Mouse (Mus musculus): ENCODE measurements around the gene Chat.

Gene Chat

DNA sequence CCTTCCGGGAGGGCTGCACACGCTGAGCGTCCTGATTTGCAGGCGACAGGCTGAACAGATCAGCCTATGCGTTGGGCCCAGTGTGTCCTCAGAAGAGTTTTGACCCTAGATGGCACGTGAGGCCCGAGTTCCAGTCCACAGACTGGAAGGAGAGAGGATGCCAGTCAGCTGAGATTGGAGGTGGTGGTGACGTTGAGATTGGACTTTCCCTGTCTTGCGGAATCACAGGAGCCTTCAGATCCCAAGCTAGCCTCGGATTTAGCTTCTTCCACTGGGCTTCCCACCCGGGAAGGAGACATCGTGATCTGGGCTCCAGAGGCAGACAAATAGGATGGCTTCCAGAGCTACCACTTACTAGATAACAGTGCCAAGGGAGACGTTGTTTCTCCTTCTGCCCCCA, at the start of gene Chat:
Chat (minus strand) TSS at position 101 of the 400 bp plus-strand sequence.
- no peak for DNase-seq

DNA sequence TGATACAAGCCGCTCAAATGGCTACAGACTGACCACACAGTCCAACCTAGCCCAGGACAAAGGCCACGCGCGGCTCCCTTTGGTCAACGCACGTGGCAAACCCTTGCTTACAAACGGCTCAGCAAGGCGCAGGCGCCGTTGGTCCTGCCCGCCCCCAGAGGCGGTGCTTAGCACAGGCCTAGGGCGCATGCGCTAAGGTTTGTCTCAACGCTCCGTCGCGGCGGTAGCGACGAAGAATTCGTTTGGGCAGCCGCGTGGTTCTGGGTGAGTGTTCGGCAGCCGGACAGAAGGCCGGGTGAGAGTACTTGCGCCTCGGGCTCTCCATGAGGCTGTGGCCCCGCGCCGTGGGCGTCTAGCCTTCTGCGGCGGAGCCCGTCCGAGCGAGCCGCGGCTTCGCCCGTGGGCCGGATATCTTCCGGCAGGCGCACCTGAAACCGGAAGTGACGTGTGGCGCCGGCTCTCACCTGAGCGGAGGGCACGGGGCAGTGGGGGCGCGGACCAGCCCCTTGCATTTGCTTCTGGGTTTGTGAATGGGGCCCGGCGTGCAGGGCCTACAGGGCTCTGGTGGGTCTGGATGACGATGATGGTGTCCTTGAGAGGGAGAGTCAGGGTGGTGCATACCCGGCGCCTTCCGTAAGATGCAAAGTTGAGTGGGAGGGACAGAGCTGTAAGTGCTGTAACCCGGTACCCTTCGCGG, 47.7 kb upstream of the Chat start, which contains the start of gene Ercc6:
Ercc6 (plus strand) TSS at position 186 of the 697 bp plus-strand sequence.
- DNase-seq = peak; percentile 95

DNA sequence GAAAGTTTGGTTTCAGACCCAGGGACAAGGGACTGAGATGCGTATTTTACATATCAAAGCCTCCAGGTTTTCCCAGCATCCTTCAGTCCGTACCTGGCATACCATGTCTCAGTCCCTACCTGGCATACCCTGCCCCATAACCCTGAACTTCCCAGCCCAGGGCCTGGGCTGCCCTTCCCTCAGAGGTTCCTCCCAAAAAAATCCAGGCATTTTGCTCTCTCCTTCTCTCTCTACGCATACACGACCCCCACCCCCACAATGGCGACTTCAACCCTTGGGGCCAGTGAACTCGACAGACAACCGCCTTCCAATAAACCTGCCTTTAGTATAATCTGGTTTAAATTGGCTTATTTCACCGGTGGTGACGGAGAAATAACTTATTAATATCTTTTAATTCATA, 47.1 kb upstream of the Chat start:
- DNase-seq = no peak

DNA sequence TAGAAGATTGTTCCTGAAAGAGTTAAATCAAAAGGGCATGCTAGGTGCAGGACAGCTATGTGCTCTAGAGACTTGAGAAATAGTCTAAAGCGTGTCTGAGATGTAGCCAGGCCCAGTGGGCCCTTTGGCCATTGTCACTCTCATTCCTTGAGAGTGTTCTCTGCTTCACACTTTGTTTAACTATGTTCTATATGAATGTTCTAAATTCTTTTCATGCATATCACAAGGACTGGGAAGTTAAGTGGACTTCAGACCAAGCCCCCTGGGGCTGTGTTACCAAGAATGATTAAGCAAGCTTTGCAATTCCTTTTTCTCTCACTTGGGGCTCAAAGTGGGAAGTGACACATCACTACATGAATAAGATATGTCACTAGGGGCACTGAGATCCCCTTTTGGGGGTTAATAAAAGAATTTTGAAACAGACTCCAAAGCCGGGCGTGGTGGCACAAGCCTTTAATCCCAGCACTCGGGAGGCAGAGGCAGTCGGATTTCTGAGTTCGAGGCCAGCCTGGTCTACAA, 43.7 kb upstream of the Chat start:
- DNase-seq = no peak

DNA sequence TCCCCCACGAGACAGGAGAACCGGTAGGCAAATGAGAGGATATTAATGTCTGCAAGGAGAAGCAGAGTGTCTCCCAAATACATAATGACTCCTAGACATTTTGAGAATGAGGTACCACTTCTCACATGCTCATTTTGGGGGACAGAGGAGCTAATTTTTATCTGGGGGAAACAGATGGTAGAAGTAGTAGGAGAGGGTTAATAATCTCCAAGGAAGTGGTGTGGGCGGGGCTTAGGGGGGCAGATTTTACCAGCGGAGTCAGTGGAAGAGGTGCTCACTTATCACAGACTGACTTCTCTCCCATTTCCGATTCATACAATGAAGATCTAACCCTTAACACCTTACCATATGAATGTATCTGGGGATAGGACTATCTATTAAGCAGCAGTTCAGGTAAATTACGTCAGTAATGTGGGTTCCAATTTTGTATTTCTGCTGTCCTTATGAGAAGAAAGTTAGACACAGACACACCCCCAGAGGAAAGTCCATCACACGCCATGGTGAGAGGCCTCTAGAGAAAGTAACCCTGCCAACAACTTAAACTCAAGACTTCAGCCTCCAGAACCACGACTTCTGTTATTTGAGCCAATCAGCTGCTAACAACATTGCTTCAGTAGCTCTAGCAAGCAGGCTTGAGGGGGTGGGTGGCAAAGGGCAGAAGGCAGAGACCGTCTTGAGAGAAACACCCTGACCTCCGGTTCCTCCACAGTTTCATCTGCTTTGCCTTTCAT, 42.5 kb upstream of the Chat start:
- DNase-seq = no peak

DNA sequence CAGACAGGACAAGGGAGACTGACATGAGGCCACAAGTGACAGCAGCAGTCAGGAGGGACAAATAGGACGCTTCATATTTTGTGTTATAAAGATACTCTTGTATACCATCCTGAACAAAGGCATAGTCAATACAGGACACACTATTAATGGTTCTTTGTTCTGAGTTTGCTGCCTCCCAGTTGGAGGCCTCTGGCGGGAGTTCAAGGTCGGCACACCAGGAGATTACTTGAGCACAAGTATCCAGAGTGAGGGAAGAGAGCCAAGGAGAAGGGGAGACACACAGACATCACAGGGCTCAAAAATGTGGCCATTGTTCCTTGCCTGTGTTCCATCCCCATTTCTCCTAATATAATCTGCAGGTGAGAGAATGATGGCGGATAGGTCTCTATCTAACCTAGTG, 41.4 kb upstream of the Chat start:
- no peak for DNase-seq

DNA sequence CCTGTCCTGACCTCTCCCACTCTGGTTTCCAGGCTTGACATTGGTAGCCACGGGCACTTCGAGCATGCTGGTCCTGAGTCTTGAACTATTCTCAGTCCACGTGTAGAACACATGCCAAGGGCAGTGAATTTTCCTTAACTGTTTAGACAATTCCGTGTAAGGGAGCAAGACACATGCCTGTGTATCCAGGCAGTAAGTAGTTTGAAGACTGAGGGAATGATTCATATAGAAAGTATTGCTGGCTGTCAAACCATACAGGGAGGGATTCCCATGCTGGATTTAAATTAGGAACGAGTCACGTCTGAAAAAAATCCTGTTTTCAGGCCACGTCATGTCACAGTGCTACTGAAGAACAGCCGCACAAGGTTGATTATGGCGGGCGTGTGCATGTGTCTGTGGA, 40.5 kb upstream of the Chat start:
- no peak for DNase-seq

DNA sequence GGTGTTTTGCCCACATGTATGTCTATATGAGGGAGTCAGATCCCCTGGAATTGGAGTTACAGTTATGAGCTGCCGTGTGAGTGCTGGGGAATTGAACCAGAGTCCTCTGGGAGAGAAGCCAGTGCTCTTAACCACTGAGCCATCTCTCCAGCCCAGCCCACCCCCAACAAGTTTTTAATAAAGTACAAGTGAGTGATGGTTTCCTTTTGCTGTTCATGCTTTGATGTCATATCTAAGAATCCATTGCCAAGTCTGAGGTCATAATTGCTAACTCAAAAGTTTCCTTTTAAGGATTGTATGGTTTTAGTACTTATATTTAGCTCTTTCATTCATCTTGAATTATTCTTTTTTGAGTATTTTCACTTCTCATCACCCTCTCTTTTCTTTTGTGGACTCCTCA, 38.1 kb upstream of the Chat start:
- no peak for DNase-seq

DNA sequence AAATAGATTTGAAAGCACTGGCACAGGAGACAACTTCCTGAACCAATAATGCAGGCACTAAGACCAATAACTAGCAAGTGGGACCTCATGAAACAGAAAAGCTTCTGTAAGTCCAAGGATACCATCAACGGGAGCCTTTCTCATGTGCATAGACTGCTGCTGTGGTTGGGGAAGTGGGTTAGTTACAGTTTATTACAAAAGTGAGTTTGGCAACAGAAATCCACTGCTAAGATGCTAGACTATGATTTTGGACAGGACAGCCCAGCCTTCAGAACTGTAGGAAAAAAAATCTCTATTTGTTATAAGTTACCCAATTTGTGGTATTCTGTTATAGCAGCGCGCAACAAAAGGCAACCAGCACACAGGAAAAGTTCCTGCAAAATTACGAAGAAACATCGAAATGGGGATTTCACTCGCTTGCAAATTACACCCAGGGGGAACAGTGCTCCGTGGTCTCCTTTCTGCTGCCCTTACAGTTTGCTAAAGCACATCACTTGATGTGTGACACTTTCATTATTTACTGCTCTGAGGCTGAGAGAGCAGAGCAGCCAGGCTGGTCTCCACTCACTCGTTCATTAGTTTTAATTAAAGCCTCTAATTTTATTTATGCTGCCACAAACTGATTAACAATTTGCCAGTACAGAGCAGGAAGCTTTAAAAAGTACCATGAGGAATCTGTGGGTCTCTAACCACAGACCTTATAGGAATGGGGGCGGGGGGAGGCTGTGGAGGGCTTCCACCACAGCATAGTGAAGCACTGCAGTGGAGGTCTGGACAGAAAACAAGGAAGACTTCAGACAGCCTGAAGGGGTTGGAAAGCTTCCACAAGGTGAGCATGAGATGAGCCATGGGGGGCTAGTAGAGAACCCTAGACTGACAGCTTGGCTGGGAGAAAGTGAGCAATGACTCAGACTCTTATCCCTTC, 37.2 kb upstream of the Chat start:
- DNase-seq = no peak

DNA sequence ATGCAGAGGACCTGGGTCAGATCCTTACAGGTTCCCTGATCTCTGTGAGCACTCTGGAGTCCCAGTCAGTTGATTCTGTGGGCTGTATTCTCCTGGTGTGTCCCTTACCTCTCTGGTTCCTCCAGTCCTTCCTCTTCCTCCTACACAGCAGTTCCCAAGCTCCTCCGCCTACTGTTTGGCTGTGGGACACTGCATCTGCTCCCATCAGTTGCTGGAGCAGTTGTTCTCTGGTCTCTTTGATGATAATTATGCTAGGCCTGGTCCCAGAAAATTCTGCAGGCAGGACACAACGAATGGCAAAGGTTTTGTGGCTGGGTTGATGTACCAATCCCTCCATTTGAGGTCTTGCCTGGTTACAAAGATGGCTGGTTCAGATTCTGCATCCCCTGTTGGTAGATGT, 35.5 kb upstream of the Chat start:
- no peak for DNase-seq

DNA sequence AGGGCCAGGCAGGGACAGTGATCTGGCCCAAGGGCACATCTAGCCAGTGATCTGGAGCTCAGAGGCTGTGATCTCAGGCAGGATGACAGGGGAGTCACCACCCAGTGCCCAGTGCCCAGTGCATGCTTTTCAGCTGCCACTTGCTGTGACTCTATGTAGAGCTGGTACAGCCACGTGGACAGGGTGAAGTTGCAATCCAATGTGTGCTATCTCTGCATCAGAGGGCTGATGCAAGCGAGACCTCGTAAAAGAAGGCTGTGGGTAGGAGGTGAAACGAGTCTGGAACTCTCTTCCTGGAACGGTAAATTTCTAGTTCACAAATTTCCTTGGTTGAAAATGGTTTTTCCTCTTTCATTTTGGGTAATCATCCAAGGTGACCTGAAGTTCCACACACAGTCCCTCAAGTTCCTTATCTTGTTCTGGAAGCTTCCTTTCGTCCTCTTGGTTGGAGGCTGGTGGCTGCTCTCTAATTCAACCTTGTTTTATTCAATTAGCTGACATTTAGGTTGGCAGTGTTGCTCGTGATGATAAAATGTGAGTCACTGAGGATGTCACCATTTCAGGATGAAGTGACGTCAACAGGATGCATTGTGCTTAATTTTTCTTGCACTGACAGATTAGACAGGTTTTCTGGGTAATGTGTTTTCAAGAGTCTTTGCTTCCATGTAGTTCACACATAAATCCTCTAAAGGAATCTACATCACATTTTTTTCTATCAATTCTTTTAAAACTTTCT, 30.5 kb upstream of the Chat start:
- DNase-seq = no peak

DNA sequence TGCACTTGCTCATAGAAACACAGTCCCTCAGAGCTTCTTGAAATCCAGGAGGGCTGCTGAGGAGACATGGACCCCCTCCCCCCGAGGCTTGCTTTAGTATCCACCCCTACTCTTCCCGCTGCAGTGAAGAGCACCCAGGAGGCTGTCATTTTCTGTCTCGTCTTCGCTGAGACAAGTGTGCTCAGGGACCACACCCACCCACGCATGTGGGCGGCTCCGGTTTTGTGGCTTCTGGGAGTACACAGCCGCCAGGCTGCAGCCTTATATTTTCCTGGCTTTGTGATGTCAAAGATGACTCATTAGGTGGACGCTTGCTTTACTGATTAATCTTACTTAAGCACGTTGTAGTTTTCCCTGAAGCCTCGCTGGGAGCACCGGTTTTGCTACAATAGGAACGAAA, 26.7 kb upstream of the Chat start:
- peak; percentile 52 for DNase-seq

DNA sequence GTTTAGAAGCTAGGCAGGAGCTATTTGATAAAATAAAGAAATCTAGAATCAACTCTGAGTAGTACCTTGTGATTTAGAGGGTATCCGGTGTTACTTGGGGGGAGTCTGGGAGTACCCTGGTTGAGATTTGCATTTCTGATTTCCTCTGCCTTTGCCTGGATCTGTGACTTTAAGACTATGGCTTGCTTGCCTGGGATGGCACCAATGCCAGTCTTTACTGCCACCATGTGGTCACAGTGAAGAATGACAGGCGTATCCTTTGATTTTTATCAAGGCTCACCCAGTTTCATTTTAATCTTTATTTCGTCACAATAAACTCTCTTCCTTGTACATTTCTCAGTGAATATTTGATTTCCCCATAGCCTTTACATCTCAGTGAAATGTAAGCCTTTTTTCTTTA, 16.3 kb upstream of the Chat start:
- no peak for DNase-seq

DNA sequence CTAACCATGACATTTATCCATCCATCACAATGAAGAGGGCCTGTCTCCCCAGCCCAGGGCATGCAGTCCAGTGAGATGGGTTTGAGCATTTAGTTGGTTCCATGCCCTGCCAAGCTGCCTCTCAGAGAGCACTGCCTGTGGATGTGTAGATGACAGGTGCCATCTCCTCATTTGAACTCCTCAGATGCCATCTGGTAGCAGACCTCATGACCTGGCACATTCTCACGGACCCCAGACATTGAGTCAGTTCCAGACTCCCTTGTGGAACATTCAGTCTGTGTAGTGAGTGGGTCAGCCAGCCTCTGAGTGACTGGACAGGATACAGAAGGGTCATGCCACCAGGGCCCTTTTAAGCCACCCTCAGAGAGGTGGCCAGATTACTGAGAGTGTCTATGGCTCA, 11.8 kb upstream of the Chat start:
- DNase-seq = no peak

DNA sequence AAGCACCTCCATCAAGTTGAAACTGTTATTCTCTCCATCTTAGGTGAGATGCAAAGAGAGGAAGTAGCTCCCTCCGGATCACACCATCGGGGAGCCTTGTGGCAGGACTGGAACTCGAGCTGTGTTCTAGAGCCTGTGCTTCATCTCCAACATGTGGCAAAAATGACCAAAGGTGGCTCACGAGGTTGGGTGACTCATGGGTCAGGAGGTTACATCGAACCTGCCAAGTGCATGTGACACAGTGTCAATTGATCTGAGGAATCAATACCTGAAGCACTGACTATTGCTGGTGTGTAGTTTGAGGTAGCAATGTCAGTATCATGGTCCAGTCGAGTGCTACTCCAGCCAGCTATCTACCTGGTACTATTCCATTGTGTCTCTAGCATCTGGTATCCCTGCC, 10.8 kb upstream of the Chat start:
- DNase-seq = no peak

DNA sequence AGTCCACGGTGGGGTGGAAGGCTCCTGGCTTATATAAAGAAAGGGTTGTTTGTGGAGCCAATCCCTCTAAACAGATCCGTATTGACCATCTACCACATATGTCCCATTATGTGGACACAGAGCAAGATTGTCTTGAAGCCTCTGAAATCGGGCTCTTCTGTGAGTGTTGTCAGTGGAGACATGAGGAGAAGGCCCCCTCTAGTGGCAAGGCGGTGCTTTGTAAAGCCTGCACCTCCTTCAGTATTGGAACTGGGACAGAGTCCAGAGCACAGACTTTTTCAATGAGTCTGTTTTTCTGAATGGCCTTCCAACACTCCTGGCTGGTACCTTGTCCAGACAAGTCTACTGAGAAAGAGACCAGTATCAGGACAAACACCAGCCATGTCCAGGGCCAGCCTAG, 7.2 kb upstream of the Chat start:
- peak; percentile 72 for DNase-seq

DNA sequence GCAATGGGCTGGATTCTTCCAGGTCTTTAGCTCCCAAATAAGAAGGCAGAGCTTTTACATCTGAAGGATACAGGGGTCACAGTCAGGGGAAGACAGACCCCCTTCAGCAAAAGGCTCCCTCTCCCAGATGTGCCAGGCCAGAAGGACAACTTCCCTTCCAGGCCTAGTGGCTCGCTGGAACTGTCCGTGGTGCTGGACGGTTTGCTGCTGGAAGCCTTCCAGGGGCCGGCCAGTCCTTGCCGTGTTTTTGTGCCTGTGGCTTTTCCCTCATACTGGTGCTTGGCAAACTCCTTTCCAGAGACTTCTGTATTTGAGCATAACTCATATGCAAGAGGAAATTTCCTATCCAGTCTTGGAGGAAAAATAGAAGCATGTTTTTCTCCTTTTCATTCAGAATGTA, 1.8 kb upstream of the Chat start:
- no peak for DNase-seq

DNA sequence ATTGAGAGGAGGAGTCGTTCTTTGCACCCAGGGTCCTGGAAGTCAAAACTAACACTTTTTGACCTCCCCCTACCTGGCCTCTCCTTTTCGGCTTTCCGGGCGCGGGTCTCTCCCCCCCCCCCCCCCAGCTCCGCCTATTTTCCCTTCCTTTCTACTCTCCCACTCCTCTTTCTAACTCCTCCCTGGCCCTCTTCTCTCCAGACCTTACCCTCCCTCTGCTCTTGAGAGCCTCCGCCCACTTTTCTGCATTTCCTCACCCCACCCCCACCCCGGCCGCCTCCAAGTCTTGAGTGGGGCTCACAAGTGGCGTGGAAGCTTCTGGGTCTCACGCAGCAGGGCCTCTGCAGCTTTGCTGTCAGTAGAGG, 301 bp downstream of the Chat start:
- DNase-seq = no peak

DNA sequence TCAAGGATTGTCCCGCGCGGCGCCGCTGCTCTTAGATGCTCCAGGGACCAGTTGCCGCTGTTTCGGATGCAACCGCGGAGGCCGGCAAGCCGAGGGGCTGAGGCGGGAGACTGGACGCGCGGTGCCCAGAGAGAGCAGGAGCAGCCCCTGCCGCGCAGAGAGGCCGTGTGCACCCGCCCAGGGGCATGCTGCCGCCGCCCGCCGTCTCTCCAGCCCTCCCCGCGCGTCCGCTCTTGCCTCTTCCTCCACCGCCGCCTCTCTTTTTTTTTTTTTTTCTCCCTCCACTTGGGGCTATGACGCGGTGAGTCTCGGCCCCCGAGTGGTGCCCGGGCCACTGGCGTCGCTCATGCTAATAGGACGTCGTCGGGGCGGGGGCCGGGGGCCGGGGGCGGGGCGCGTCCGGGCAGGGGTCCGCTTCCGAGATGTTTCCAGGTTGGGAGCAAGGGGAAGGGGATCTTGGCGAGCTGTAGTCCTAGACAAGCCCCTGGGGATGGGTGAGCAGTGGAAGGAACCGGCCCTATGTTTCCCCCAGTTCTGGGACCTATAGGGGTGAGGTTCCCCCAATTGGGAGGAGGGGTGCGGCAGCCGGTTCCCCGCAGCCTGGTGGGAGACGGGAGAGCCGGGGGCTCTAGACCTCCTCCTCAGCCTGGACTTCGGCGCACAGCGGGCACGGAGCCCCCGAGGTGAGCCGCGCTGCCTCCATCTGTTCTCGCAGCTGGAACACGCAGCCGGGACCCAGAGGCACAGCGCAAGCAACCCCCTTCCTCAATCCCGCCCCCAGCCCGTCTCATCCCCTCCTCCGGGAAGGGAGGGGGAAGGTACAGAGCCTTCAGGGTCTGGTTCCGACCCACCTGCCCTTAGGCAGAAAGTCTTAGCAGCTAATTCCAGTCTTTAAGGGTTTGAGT, 936 bp downstream of the Chat start, which contains the start of gene Slc18a3:
Slc18a3 (minus strand) TSS at position 250 of the 905 bp plus-strand sequence.
- DNase-seq = no peak

DNA sequence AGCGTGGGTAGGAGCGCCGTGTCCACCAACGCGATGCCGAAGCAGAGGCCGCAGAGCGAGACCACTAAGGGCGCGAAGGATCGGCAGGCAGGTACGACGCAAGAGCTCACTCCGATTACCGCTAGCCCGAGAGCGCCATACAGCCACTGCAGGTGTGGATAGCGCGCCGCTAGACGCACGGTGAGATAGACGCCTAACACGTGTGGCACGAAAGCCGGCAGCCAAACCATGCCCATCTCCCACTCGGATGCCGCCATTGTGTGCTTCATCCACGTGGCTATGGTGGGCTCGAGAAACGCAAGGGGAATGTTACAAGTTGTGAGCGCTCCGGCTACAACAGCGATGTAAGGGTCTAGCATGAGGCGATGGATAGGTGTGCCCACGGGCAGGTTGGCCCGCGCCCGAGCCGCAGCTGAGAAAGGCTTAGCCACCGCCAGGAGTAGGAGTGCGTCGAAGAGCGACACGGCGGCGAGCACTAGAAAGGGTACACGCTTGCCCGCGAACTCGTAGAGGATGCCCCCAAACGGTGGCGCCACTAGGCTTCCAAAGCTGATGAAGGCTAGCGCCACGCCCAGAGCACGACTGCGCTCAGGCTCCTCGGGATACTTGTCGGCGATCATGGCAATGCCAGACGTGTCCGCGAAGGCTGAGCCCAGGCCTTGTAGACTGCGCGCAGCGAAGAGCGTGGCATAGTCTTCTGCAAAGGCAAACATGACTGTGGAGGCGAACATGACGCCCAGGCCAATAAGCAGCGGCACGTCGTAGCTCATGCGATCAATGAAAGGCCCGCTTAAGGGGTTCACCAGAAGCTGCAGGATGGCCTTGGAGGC, 2.4 kb downstream of the Chat start:
- no peak for DNase-seq

DNA sequence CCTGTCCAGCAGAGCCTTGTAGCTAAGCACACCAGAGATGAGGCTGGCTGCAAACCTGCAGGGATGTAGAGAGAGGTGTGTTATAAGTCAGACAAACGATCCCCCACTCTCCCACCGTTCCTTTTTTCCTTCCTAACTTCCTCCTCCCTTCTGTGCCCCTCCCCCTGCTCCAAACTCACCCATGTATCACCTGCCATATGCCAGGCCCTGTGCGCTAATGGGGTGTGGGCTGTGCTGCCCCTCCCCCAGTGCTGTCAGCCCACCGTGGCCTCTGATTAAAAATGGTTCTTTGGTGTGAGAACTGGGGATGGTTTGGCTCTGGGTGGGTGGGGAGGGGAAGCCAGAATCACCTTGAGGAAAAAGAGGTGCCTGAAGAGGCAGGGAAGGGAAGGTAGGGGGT, 13.2 kb downstream of the Chat start:
- DNase-seq = no peak

Measured in right cerebral cortex, adult 18-20 months (tissue).